Mouse (Mus musculus) E14TG2a.4 (cell line): Measurements from ENCODE around the gene Ssu72.

Source experiments
- CTCF ChIP-seq: conservative IDR thresholded peaks from 2 replicates; pipeline ENCODE4 v1.5.1; 2014; ENCODE audit warnings: low read length
- NANOG ChIP-seq: IDR thresholded peaks from 2 replicates; pipeline ENCODE4 v1.6.1; 2014; ENCODE audit warnings: borderline replicate concordance, low read length, mixed read lengths
- POU5F1 ChIP-seq: IDR thresholded peaks from 2 replicates; pipeline ENCODE4 v1.6.1; 2014; ENCODE audit warnings: low read length, borderline replicate concordance

GRCm38 (mm10) chr4:155739741-155740636 lies 35.4 kb downstream of the Ssu72 start:
- no peak for TF ChIP-seq CTCF
- no peak for TF ChIP-seq POU5F1
- no peak for TF ChIP-seq NANOG
